Mouse (Mus musculus) erythroblast, embryonic 14.5 days (primary cell): ENCODE results near the gene Hoxa10.

ENCODE experiments used
- GATA1 ChIP-seq: IDR thresholded peaks from 2 replicates; pipeline ENCODE4 v1.6.1; 2012; ENCODE audit warnings: low read length, inconsistent platforms, mixed read lengths
- TAL1 ChIP-seq: IDR thresholded peaks from 3 replicates; pipeline ENCODE4 v1.6.1; 2012; ENCODE audit warnings: low read length, inconsistent platforms, mixed read lengths

- no peak for TF ChIP-seq GATA1
- TF ChIP-seq TAL1: no peak
Observed at GRCm38 (mm10) chr6:52200751-52201250, 39.9 kb downstream of the Hoxa10 start.
